Mouse (Mus musculus): ENCODE measurements around the gene Gm4871.
"Not testable (repeated sequence)": the region's sequence is repeated elsewhere in the genome, so short reads cannot be mapped to it uniquely, and the experiment has no call there.

The Gm4871 gene

DNA sequence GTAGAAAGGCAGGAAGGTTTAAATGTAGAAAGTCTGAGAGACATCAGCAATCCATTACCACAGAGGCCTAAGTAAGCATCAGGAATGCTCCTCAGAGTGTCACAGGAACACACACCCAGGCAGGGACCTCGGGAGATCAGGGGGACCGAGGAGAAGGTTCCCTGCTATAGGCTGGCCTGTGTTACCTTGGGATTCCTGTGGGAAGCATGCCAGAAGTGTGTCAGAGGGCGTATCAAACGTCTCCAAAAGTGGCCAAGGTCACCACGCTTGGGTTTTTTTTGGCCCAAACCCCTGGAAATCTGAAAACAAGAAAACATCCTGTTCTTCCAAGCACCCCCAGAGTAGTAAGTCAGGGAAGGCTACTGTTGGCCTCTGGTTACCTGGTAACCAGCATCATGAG, at the start of gene Gm4871:
Gene Gm4871 (minus strand): TSS at position 364 of the 400 bp plus-strand sequence.
- DNase-seq (ENCODE audit: low spot score in 2 of 2) = not testable (repeated sequence)

- DNase-seq (ENCODE audit: low spot score in 2 of 2) = no peak
These were observed 49.5 kb upstream of the Gm4871 start for GRCm38 (mm10) chr5:145081866-145082613.

DNA sequence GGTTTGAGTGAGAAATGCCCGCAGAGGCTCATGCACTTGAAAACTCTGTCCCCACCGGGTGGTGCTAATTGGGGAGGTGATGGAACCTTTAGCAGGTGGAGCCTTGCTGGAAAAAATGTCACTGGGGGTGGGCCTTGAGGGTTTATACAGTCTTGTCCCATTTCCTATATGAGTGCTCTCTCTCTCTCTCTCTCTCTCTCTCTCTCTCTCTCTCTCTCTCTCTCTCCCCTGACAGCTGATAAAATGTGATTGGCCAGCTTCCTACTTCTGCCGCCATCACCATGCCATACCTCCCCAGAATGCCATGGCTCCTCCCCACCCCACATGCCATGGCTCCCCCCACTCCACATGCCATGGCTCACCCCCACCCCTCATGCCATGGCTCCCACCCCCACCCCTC, 42.5 kb upstream of the Gm4871 start:
- DNase-seq (ENCODE audit: low spot score in 2 of 2) = no peak

DNA sequence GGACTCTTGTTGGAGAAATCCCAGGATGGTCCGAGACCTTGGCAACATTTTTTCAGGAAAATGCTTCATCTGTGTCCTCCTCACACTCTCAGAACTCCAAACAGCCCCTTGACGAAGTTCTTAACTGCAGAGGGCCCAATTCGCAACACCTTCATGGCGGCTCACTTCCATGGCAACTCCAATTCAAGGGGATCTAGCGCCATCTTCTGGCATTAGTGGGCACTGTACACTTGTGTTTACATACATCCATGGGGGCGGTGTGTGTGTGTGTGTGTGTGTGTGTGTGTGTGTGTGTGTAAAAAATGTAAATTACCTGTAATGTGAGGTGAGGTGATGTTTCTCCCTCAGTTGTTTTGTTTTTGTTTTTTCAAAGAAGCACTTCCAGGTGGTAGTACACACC, 38.8 kb upstream of the Gm4871 start:
- no peak for DNase-seq (ENCODE audit: low spot score in 2 of 2)

- DNase-seq (ENCODE audit: low spot score in 2 of 2) = peak; percentile 13 to 55
These were observed 37.2 kb upstream of the Gm4871 start for GRCm38 (mm10) chr5:145069707-145070106.

GRCm38 (mm10) chr5:145068863-145069262, 36.3 kb upstream of the Gm4871 start:
- DNase-seq (ENCODE audit: low spot score in 2 of 2) = no peak

GRCm38 (mm10) chr5:145064765-145065340, 32.3 kb upstream of the Gm4871 start:
- DNase-seq (ENCODE audit: low spot score in 2 of 2) = no peak

GRCm38 (mm10) chr5:145059524-145059923, 27.0 kb upstream of the Gm4871 start:
- DNase-seq (ENCODE audit: low spot score in 2 of 2) = no peak

DNA sequence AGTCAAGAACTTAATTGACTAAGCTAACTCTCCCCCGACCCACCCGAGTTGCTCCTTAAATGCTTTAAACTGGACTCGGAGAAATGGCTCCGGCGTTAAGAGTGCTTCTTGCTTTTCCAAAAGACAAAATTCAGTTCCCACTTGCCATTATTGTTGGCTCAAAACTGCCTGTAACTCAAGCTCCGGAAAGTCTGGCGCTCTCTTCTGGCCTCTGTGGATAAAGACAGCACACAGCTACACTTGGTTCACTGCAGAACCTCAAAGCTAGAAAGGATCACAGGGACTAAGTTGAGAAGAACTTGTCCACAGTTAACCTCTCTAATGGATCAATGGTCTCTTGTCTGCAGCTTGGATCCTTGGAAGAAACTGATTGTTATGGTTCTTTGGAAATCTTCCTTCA, 26.2 kb upstream of the Gm4871 start:
- no peak for DNase-seq (ENCODE audit: low spot score in 2 of 2)

GRCm38 (mm10) chr5:145057907-145058306, 25.4 kb upstream of the Gm4871 start:
- no peak for DNase-seq (ENCODE audit: low spot score in 2 of 2)

DNA sequence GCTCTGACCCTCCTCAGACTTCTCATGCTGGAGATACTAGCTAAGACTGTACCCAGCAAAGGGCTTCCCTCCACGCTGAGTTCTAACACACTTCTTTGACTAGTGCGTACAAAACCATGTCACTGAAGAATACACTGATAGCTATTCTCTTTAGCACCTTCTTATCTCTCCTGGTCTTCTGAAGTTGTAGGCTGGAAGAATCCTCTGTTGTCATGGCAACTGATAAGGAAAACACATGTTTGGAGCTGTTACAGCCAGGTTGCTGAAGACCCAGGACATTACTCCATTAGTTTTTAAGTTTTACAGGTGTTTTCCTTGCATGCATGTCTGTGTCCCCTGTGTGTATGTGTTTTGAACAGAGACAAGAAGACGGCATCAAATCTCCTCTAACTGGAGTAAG, 21.6 kb upstream of the Gm4871 start:
- not testable (repeated sequence) for DNase-seq (ENCODE audit: low spot score in 2 of 2)

- not testable (repeated sequence) for DNase-seq (ENCODE audit: low spot score in 2 of 2)
These were observed 10.1 kb upstream of the Gm4871 start, which contains the start of gene 1700018F24Rik for GRCm38 (mm10) chr5:145042690-145043089. TSS of gene 1700018F24Rik (plus strand) at chr5:145042990.

- no peak for DNase-seq (ENCODE audit: low spot score in 2 of 2)
These were observed 9.1 kb upstream of the Gm4871 start for GRCm38 (mm10) chr5:145041628-145042027.

GRCm38 (mm10) chr5:145030476-145030875, 2.1 kb downstream of the Gm4871 start:
- not testable (repeated sequence) for DNase-seq (ENCODE audit: low spot score in 2 of 2)

DNA sequence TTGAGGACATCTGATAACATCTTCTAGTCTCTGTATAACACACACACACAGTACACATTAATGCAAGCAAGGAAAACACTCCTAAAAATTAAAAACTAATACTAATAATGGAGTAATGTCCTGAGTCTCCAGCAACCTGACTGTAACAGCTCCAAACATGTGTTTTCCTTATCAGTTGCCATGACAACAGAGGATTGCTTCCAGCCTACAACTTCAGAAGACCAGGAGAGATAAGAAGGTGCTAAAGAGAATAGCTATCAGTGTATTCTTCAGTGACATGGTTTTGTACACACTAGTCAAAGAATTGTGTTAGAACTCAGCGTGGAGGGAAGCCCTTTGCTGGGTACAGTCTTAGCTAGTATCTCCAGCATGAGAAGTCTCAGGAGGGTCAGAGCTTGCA, 11.8 kb downstream of the Gm4871 start:
- not testable (repeated sequence) for DNase-seq (ENCODE audit: low spot score in 2 of 2)

GRCm38 (mm10) chr5:145020254-145020653, 12.3 kb downstream of the Gm4871 start:
- not testable (repeated sequence) for DNase-seq (ENCODE audit: low spot score in 2 of 2)

- not testable (repeated sequence) for DNase-seq (ENCODE audit: low spot score in 2 of 2)
These were observed 15.8 kb downstream of the Gm4871 start for GRCm38 (mm10) chr5:145016761-145017160.

DNA sequence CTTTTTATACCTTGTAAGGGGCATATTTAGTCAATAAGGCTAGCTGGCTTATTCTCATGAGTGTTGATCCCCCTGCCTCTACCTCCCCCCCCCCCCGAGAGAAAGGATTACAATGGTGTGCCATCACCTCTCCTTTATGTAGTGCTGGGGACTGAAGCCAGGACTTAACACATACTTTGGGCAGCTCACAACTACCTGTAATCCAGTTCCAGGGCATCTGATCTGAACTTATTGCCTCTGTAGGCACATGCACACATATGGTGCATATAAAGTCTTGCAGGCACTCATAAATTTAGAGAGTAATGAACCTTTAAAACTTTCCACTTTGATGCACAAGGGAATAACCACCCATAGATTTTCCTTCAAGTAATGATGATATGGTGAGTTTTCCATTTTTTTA, 18.3 kb downstream of the Gm4871 start:
- no peak for DNase-seq (ENCODE audit: low spot score in 2 of 2)

- DNase-seq (ENCODE audit: low spot score in 2 of 2) = no peak
These were observed 23.5 kb downstream of the Gm4871 start for GRCm38 (mm10) chr5:145008878-145009659.

GRCm38 (mm10) chr5:145005596-145005995, 27.0 kb downstream of the Gm4871 start:
- DNase-seq (ENCODE audit: low spot score in 2 of 2) = no peak

GRCm38 (mm10) chr5:145004495-145004894, 28.1 kb downstream of the Gm4871 start:
- no peak for DNase-seq (ENCODE audit: low spot score in 2 of 2)

- no peak for DNase-seq (ENCODE audit: low spot score in 2 of 2)
These were observed 29.2 kb downstream of the Gm4871 start for GRCm38 (mm10) chr5:145003362-145003761.

All from spleen, postnatal 14 days (tissue).